Mouse (Mus musculus) granulocyte monocyte progenitor cell, adult 5-6 weeks (primary cell): ENCODE results near the gene Cyp2c70. TPM values are rescaled to one million over a fixed set of nuclear protein-coding genes. Genes with fewer than 3 reads are reported as not detected.
A peak's percentile ranks its signal among the peaks of the same experiment; 100 is the strongest.
"Not testable (repeated sequence)": the region's sequence is repeated elsewhere in the genome, so short reads cannot be mapped to it uniquely, and the experiment has no call there.

Experiments used
- ATAC-seq: replicated peaks from 2 replicates; pipeline ENCODE4 v1.8.0; 2016; ENCODE audit warnings: mild to moderate bottlenecking, moderate TSS enrichment, inconsistent platforms; ENCODE audit not compliant: poor library complexity, severe bottlenecking
- total RNA-seq, 2 experiments: library from RNA; stranded (forward) in 1 of 2; stranded (reverse) in 1 of 2; fragments of 200-712, 200-1000 nt in 1 of 2; fragments of >200 nt in 1 of 2; fragmentation: Nextera tagmentation in 1 of 2; gene quantifications; 2 replicates each; pipeline ENCODE4 v1.2.3; 2014 to 2017

The Cyp2c70 gene
- not detected in 2 replicates for total RNA-seq (2014; fragmentation: Nextera tagmentation)
- total RNA-seq (2017): not detected in 2 replicates

GRCm38 (mm10) chr19:40187160-40187559, at the start of gene Cyp2c70:
Cyp2c70 (minus strand) TSS chr19:40187333.
- no peak for ATAC-seq

DNA sequence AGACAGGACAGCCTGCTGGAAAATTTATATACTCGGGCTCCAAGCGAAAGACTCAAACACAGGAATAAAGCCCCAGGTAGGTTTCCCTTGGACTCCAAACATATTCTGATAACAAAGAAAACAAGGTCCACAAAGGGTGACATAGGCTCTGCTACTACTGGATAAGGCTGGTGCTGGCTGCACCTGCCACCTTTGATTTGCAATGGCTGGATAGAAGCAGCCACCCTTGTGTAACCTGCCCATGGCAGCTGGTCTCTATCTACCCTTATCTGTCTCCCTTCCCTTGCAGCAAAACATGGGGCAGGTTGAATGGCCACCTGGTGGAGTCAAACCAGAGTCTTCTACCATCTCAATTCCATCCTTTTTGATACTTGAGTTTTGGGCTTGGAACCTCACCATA, 45.4 kb upstream of the Cyp2c70 start:
- ATAC-seq: no peak

DNA sequence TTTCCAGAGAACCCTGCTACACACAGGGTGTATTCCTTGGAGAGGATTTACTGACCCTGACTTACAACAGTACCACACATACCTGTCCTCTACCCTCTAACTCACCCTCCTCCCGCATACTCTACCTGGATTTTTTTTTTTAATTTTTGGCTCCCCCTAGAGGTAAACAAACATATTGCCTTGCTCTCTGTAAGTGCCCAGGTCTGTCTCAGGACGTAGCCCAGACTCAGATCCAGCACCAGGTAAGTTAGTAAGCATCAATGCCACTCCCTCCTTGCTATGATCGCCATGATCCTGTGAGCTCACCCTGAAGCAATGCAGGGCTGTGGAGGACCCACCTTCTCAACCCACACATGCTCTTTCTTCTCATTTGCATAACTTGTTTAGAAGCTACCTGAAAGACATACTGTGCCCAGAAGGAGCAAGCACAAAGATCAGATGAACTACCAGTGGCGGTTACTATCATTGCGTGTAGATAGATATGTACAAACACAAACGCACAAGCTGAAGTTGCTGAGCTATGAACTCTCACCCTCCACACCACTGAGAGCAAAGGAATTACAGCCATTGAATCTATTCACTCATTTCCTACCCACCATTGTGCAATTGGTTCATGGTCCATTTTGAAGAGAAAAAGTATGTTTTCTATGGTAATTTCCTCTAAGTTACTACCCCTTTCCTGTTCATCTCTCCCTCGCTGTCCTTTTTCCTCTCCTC, 44.9 kb upstream of the Cyp2c70 start:
- peak; percentile 27; the same call in 1 of the 2 replicates for ATAC-seq

- no peak for ATAC-seq
These were observed 44.1 kb upstream of the Cyp2c70 start for GRCm38 (mm10) chr19:40231074-40231738.

- no peak for ATAC-seq
These were observed 39.5 kb upstream of the Cyp2c70 start for GRCm38 (mm10) chr19:40226516-40227151.

DNA sequence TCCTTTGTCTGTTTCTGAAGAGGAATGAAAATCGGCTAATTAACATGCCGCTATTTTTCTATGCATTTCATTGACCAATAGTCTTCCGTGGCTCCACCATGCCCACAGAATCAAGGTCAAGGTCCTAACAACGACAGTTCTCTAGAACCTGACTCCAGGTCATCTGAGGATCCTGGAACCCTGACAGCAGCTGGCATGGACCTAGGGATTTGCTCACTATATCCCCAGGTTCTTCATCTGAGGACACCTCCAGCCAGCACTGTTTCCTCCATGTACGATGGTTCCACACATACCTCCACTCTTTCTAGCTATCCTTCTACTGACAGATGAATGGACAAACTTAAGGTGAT, 38.6 kb upstream of the Cyp2c70 start:
- no peak for ATAC-seq

GRCm38 (mm10) chr19:40225102-40225760, 38.1 kb upstream of the Cyp2c70 start:
- ATAC-seq: peak; percentile 73

GRCm38 (mm10) chr19:40222307-40222706, 35.2 kb upstream of the Cyp2c70 start:
- not testable (repeated sequence) for ATAC-seq

DNA sequence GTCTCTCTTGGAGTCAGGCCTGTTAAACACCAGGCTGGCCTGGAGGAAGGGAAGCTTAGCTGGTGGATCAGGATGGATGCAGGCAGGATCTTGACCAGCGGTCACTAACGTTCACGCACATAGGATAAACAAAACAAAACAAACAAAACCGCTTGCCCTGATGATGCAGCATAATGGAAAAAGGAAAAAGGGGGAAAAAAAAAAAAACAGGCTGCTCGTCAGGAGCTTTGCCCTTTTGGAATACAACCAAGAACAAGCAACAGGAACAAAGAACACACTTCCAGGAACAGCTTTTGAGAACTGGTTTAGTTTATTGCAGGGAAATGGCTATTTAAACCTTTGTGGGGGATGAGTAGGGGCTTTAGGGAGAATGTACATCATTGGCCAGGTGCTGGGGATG, 33.7 kb upstream of the Cyp2c70 start:
- ATAC-seq: no peak

- ATAC-seq: not testable (repeated sequence)
These were observed 15.8 kb upstream of the Cyp2c70 start for GRCm38 (mm10) chr19:40202947-40203346.

GRCm38 (mm10) chr19:40190596-40190995, 3.5 kb upstream of the Cyp2c70 start:
- no peak for ATAC-seq

DNA sequence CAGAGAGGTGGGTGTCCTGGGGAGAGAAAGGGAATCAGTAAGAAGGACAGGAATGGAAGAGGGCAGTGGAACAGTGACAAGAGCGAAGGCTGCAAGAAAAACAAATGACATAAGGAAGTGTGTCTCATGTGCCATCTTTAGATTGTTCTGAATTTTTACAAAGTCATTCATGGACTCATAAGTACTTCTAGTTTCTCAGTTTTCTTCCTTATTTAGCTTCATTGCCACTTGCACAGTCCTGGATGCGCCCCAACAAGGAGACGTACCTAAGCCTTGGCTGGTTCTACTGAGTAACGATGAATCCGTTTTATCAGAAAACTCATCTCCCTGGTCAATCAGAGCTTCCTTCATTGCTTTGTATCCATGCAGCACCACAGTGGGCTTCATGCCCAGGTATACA, 3.5 kb downstream of the Cyp2c70 start:
- no peak for ATAC-seq

DNA sequence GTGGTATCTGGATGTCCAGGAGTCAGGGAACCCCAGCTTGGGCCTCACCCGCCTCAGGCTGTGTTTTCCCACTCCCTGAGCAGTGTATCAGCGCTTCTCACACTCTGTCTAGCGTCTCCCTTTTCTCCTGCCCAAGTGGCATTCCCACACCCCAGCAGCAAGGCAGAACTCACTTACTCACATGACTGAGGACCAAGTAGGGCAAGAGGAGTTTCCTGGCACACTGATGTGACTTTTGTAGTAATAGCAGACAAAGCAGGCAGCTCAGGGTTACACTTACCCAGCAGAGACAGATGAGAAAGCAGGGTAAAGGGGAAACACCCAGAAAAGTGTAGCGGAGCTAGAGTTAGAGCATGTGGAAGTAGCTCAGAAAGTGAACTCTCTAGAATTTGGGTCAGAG, 8.8 kb downstream of the Cyp2c70 start:
- ATAC-seq: no peak

GRCm38 (mm10) chr19:40168391-40168790, 18.7 kb downstream of the Cyp2c70 start:
- not testable (repeated sequence) for ATAC-seq

GRCm38 (mm10) chr19:40126996-40127395, 60.1 kb downstream of the Cyp2c70 start:
- ATAC-seq: not testable (repeated sequence)

DNA sequence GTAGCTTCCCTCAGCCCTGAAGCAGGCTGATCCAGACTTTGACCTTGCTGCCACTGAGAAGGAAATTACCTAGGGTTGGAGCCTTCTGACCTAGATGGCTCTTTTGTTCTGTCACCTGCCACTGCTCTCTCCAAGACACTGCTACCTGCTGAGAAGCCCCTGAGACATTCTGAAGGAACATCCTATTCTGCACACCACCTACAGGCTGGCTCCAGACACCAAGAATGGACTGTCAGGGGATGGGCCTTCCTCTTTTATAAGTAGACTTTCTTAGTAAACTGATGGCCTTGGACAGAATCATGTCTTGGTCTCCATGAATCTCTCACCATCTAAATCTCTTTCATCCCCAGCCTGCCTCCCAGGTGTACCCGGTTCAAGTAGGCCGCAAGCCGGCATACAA, 62.0 kb downstream of the Cyp2c70 start:
- ATAC-seq: not testable (repeated sequence)

DNA sequence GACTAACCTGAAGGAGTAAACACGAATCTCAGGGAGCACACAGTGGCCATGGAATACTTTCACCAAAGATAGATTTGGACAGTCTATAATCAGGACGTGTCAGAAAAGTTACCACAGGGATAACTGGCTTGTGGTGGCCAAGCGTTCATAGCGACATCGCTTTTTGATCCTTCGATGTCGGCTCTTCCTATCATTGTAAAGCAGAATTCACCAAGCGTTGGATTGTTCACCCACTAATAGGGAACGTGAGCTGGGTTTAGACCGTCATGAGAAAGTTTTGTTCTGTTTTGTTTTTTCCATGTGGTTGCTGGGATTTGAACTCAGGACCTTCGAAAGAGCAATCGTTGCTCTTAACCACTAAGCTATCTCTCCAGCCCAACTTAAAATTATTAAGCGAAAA, 67.5 kb downstream of the Cyp2c70 start:
- not testable (repeated sequence) for ATAC-seq
